Mouse (Mus musculus): ENCODE results near the gene Ptprg. TPM values are rescaled to one million over a fixed set of nuclear protein-coding genes. Genes with fewer than 3 reads are reported as not detected.
A peak's percentile ranks its signal among the peaks of the same experiment; 100 is the strongest.

Ptprg gene
- polyA plus RNA-seq, 1 experiment from 2014 or later = 1.5 TPM

GRCm38 (mm10) chr14:11754656-11755055, 201.3 kb downstream of the Ptprg start:
- WGBS (ENCODE audit: insufficient replicate concordance) = 50% methylated on average over 4 of the region's 4 CpGs
- H3K27me3 ChIP-seq (ENCODE audit: control insufficient read depth, insufficient read depth, low read depth, low read length) = no peaks in the 10 kb centered on the region
- no peak for ATAC-seq (ENCODE audit: low read depth)

GRCm38 (mm10) chr14:11758185-11758584, 204.9 kb downstream of the Ptprg start:
- H3K4me1 ChIP-seq (ENCODE audit: control insufficient read depth, low read depth, low read length) = no peaks in the 10 kb centered on the region
- no peak overlapping the region for H3K4me3 ChIP-seq (ENCODE audit: low read depth, low read length)
- H3K27me3 ChIP-seq (ENCODE audit: control insufficient read depth, insufficient read depth, low read depth, low read length) = no peaks in the 10 kb centered on the region
- H3K4me2 ChIP-seq (ENCODE audit: low read depth, low read length) = no peak overlapping the region
- H3K36me3 ChIP-seq (ENCODE audit: control insufficient read depth, insufficient read depth) = no peaks in the 10 kb centered on the region
- no peaks in the 10 kb centered on the region for H3K9me3 ChIP-seq (replicated peaks; ENCODE audit: control insufficient read depth, low read length)
- 46% methylated on average over 6 of the region's 6 CpGs for WGBS (ENCODE audit: insufficient replicate concordance)
- no peak overlapping the region for H3K27ac ChIP-seq (ENCODE audit: low read length)
- no peak for ATAC-seq (ENCODE audit: low read depth)
- H3K9ac ChIP-seq (ENCODE audit: low read depth, low read length) = no peak overlapping the region

More at GRCm38 (mm10) chr14:11754656-11755055, 201.3 kb downstream of the Ptprg start:
- Histone ChIP-seq H3K4me3 (ENCODE audit: low read depth, low read length) (no peak overlapping the region), H3K4me2 (ENCODE audit: low read depth, low read length) (no peak overlapping the region), H3K4me1 (ENCODE audit: control insufficient read depth, low read depth, low read length) (no peaks in the 10 kb centered on the region), H3K27ac (ENCODE audit: low read length) (no peak overlapping the region), H3K36me3 (ENCODE audit: control insufficient read depth, insufficient read depth) (no peaks in the 10 kb centered on the region), H3K9me3 (replicated peaks; ENCODE audit: control insufficient read depth, low read length) (no peaks in the 10 kb centered on the region), H3K9ac (ENCODE audit: low read depth, low read length) (no peak overlapping the region)

GRCm38 (mm10) chr14:11759356-11759755, 206.0 kb downstream of the Ptprg start:
- 56% methylated on average over 1 of the region's 1 CpGs for WGBS (ENCODE audit: insufficient replicate concordance)
- Histone ChIP-seq H3K36me3 (ENCODE audit: control insufficient read depth, insufficient read depth) (no peaks in the 10 kb centered on the region), H3K27me3 (ENCODE audit: control insufficient read depth, insufficient read depth, low read depth, low read length) (no peaks in the 10 kb centered on the region), H3K9ac (ENCODE audit: low read depth, low read length) (no peak overlapping the region), H3K9me3 (replicated peaks; ENCODE audit: control insufficient read depth, low read length) (no peaks in the 10 kb centered on the region), H3K4me3 (ENCODE audit: low read depth, low read length) (no peak overlapping the region), H3K27ac (ENCODE audit: low read length) (no peak overlapping the region), H3K4me2 (ENCODE audit: low read depth, low read length) (no peak overlapping the region), H3K4me1 (ENCODE audit: control insufficient read depth, low read depth, low read length) (no peaks in the 10 kb centered on the region)
- ATAC-seq (ENCODE audit: low read depth) = no peak

- no peaks in the 10 kb centered on the region for H3K27me3 ChIP-seq (ENCODE audit: control insufficient read depth, insufficient read depth, low read depth, low read length)
- 56% methylated on average over 7 of the region's 7 CpGs for WGBS (ENCODE audit: insufficient replicate concordance)
- no peak overlapping the region for H3K27ac ChIP-seq (ENCODE audit: low read length)
- H3K9me3 ChIP-seq (replicated peaks; ENCODE audit: control insufficient read depth, low read length) = no peaks in the 10 kb centered on the region
- ATAC-seq (ENCODE audit: low read depth) = no peak
- H3K4me2 ChIP-seq (ENCODE audit: low read depth, low read length) = no peak overlapping the region
- no peaks in the 10 kb centered on the region for H3K36me3 ChIP-seq (ENCODE audit: control insufficient read depth, insufficient read depth)
- no peak overlapping the region for H3K4me3 ChIP-seq (ENCODE audit: low read depth, low read length)
- no peak overlapping the region for H3K9ac ChIP-seq (ENCODE audit: low read depth, low read length)
- no peaks in the 10 kb centered on the region for H3K4me1 ChIP-seq (ENCODE audit: control insufficient read depth, low read depth, low read length)
These were observed 209.7 kb downstream of the Ptprg start for GRCm38 (mm10) chr14:11762995-11763394.

- Histone ChIP-seq H3K36me3 (ENCODE audit: control insufficient read depth, insufficient read depth) (no peaks in the 10 kb centered on the region), H3K9ac (ENCODE audit: low read depth, low read length) (no peak overlapping the region), H3K27ac (ENCODE audit: low read length) (no peak overlapping the region), H3K4me1 (ENCODE audit: control insufficient read depth, low read depth, low read length) (no peaks in the 10 kb centered on the region; the same call in 1 of the 2 replicates), H3K27me3 (ENCODE audit: control insufficient read depth, insufficient read depth, low read depth, low read length) (no peaks in the 10 kb centered on the region), H3K9me3 (replicated peaks; ENCODE audit: control insufficient read depth, low read length) (no peaks in the 10 kb centered on the region), H3K4me3 (ENCODE audit: low read depth, low read length) (no peak overlapping the region), H3K4me2 (ENCODE audit: low read depth, low read length) (no peak overlapping the region)
- 57% methylated on average over 5 of the region's 5 CpGs for WGBS (ENCODE audit: insufficient replicate concordance)
- ATAC-seq (ENCODE audit: low read depth) = no peak
These were observed 219.4 kb downstream of the Ptprg start for GRCm38 (mm10) chr14:11772736-11773135.

- Histone ChIP-seq H3K9ac (ENCODE audit: low read depth, low read length) (no peak overlapping the region), H3K4me2 (ENCODE audit: low read depth, low read length) (no peak overlapping the region), H3K36me3 (ENCODE audit: control insufficient read depth, insufficient read depth) (no peaks in the 10 kb centered on the region), H3K4me3 (ENCODE audit: low read depth, low read length) (no peak overlapping the region), H3K27me3 (ENCODE audit: control insufficient read depth, insufficient read depth, low read depth, low read length) (no peaks in the 10 kb centered on the region), H3K9me3 (replicated peaks; ENCODE audit: control insufficient read depth, low read length) (no peaks in the 10 kb centered on the region), H3K27ac (ENCODE audit: low read length) (no peak overlapping the region), H3K4me1 (ENCODE audit: control insufficient read depth, low read depth, low read length) (no peaks in the 10 kb centered on the region; the same call in 1 of the 2 replicates)
- no peak for ATAC-seq (ENCODE audit: low read depth)
- WGBS (ENCODE audit: insufficient replicate concordance) = 35% methylated on average over 4 of the region's 4 CpGs
These were observed 221.2 kb downstream of the Ptprg start for GRCm38 (mm10) chr14:11774476-11775037.

GRCm38 (mm10) chr14:11775204-11775603, 221.9 kb downstream of the Ptprg start:
- Histone ChIP-seq H3K36me3 (ENCODE audit: control insufficient read depth, insufficient read depth) (no peaks in the 10 kb centered on the region), H3K4me3 (ENCODE audit: low read depth, low read length) (no peak overlapping the region), H3K9ac (ENCODE audit: low read depth, low read length) (no peak overlapping the region), H3K9me3 (replicated peaks; ENCODE audit: control insufficient read depth, low read length) (no peaks in the 10 kb centered on the region), H3K4me1 (ENCODE audit: control insufficient read depth, low read depth, low read length) (no peaks in the 10 kb centered on the region; the same call in 1 of the 2 replicates), H3K27ac (ENCODE audit: low read length) (peak overlapping the region; percentile 63), H3K27me3 (ENCODE audit: control insufficient read depth, insufficient read depth, low read depth, low read length) (no peaks in the 10 kb centered on the region), H3K4me2 (ENCODE audit: low read depth, low read length) (no peak overlapping the region)
- 49% methylated on average over 11 of the region's 11 CpGs for WGBS (ENCODE audit: insufficient replicate concordance)
- ATAC-seq (ENCODE audit: low read depth) = peak; percentile 63; the same call in 1 of the 2 replicates

- Histone ChIP-seq H3K4me3 (ENCODE audit: low read depth, low read length) (no peak overlapping the region), H3K9ac (ENCODE audit: low read depth, low read length) (no peak overlapping the region)
- no peak for ATAC-seq (ENCODE audit: low read depth)
These were observed 222.7 kb downstream of the Ptprg start for GRCm38 (mm10) chr14:11775951-11776495.

GRCm38 (mm10) chr14:11776566-11776965, 223.2 kb downstream of the Ptprg start:
- no peak overlapping the region for H3K4me2 ChIP-seq (ENCODE audit: low read depth, low read length)
- H3K4me1 ChIP-seq (ENCODE audit: control insufficient read depth, low read depth, low read length) = no peaks in the 10 kb centered on the region; the same call in 1 of the 2 replicates
- no peak overlapping the region for H3K9ac ChIP-seq (ENCODE audit: low read depth, low read length)
- no peak for ATAC-seq (ENCODE audit: low read depth)
- no peak overlapping the region for H3K4me3 ChIP-seq (ENCODE audit: low read depth, low read length)
- WGBS (ENCODE audit: insufficient replicate concordance) = 64% methylated on average over 6 of the region's 6 CpGs
- no peak overlapping the region for H3K27ac ChIP-seq (ENCODE audit: low read length)
- H3K27me3 ChIP-seq (ENCODE audit: control insufficient read depth, insufficient read depth, low read depth, low read length) = no peaks in the 10 kb centered on the region
- H3K36me3 ChIP-seq (ENCODE audit: control insufficient read depth, insufficient read depth) = no peaks in the 10 kb centered on the region
- no peaks in the 10 kb centered on the region for H3K9me3 ChIP-seq (replicated peaks; ENCODE audit: control insufficient read depth, low read length)

More at GRCm38 (mm10) chr14:11775951-11776495, 222.7 kb downstream of the Ptprg start:
- no peaks in the 10 kb centered on the region for H3K36me3 ChIP-seq (ENCODE audit: control insufficient read depth, insufficient read depth)
- no peaks in the 10 kb centered on the region; the same call in 1 of the 2 replicates for H3K4me1 ChIP-seq (ENCODE audit: control insufficient read depth, low read depth, low read length)
- no peak overlapping the region for H3K4me2 ChIP-seq (ENCODE audit: low read depth, low read length)
- H3K27ac ChIP-seq (ENCODE audit: low read length) = no peak overlapping the region
- no peaks in the 10 kb centered on the region for H3K9me3 ChIP-seq (replicated peaks; ENCODE audit: control insufficient read depth, low read length)
- 56% methylated on average over 6 of the region's 6 CpGs for WGBS (ENCODE audit: insufficient replicate concordance)
- H3K27me3 ChIP-seq (ENCODE audit: control insufficient read depth, insufficient read depth, low read depth, low read length) = no peaks in the 10 kb centered on the region
